Mouse (Mus musculus): ENCODE measurements around the gene Tanc1. TPM values are rescaled to one million over a fixed set of nuclear protein-coding genes. Genes with fewer than 3 reads are reported as not detected.

The Tanc1 gene
- polyA plus RNA-seq, 1 experiment from 2014 or later: 5.5 TPM

DNA sequence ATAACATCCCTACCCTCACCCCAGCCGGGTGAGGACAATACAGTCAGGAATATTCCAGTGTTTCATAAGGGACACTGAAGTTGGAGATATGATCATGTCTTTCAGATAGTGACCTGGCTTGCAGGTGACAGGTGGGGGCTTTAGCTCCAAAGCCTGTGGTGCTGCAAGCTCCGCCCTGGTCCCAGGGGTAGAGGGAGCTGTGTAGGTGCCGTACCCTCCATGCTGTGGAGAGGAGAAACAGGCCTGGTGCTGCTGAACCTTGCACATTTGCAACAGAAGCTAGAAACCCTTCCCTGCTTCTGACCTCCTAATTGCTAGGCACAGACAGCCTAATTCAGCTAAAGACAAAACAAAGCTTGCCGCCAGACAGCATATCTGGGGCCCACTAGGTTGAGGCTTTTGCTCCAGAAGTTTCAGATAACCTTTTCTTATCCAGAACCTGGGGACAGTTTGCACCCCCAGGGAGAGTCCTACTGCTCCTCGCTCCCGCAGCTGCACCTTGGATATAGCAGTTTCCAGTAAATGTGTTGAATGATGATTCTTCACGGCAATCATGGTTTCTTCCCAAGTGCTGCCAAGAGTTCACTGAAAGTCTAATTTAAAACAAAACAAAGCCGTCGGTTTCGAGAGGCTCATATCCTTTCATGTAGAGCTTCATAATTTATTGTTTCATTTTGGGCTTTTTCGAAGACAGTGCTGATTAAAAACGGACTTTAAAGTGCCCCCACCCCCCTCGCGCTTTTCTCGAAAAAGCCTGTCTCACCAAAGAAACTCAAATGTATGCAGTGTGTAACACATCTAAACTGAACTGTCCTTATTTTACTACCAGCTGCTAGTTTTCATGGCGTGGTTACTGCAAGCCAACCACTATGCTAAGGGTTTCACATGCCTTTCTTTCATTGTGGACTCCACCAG, 49.3 kb downstream of the Tanc1 start:
- Histone ChIP-seq H3K27me3 (peaks cover 47% of the 10 kb centered on the region), H3K36me3 (no peaks in the 10 kb centered on the region), H3K4me3 (replicated peaks) (no peak overlapping the region), H3K9me3 (no peaks in the 10 kb centered on the region), H3K9ac (replicated peaks) (no peak overlapping the region), H3K4me2 (replicated peaks) (no peak overlapping the region), H3K27ac (no peak overlapping the region), H3K4me1 (replicated peaks) (peaks cover 8% of the 10 kb centered on the region)
- WGBS: 73% methylated on average over 16 of the region's 16 CpGs
- no peak for ATAC-seq

DNA sequence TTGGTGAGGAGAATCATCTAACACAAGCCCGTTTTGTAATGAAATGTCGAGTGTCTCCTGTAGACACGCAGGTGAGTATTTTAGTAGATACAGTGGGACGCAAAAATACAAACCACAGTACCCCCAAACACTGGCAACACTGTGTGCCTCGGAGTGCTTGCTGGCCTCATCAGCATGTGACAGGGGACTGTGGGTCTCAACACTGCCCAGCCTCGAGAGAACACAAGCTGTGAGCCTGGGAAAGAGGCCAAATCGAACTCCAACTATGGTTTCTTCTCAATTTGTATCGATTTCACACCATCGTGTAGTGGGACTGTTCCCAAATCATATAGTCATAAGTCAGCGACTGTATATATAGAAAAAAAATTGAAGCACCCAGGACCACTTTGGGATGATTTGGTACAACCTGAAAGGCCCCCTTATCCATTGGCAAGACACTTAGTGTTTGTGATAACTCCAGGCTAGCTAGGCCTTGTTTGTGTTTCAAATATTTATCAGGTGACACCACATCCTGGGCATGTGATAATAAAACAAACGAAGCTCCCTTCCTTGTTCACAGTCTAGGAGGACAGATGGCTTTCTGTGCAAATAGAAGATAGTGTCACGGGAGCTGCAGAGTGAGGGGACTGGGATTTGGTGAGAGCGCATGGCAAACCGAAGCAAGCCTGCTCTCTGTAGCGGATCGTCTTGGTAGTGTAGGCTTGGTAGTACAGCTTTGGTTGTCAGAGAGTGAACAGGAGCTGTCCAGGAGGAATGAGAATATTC, 53.1 kb downstream of the Tanc1 start:
- H3K9ac ChIP-seq (replicated peaks): no peak overlapping the region
- H3K36me3 ChIP-seq: no peaks in the 10 kb centered on the region
- H3K9me3 ChIP-seq: no peaks in the 10 kb centered on the region
- no peak overlapping the region for H3K4me2 ChIP-seq (replicated peaks)
- peaks cover 8% of the 10 kb centered on the region for H3K4me1 ChIP-seq (replicated peaks)
- no peak overlapping the region for H3K27ac ChIP-seq
- H3K4me3 ChIP-seq (replicated peaks): no peak overlapping the region
- WGBS: 83% methylated on average over 16 of the region's 16 CpGs
- H3K27me3 ChIP-seq: peaks cover 25% of the 10 kb centered on the region
- ATAC-seq: no peak

DNA sequence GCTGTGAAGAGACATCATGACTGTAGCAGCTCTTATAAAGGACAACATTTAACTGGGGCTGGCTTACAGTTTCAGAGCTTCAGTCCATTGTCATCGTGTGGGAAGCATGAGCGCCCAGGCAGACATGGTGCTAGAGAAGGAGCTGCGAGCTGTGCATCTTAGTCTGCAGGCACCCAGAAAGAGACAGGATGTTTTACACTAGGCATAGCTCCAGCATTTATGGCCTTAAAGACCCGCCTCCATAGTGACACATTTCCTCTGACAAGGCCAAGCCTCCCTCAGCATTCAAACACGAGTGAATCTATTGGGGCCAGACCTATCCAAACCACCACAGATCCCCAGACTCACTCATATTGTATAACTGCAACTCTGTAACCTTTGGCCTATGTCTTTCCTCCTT, 54.7 kb downstream of the Tanc1 start:
- Histone ChIP-seq H3K4me1 (replicated peaks) (no peaks in the 10 kb centered on the region), H3K4me3 (replicated peaks) (no peak overlapping the region), H3K27ac (no peak overlapping the region), H3K36me3 (no peaks in the 10 kb centered on the region), H3K27me3 (peaks cover 13% of the 10 kb centered on the region), H3K4me2 (replicated peaks) (no peak overlapping the region), H3K9ac (replicated peaks) (no peak overlapping the region), H3K9me3 (no peaks in the 10 kb centered on the region)
- no peak for ATAC-seq
- 87% methylated on average over 5 of the region's 5 CpGs for WGBS

- WGBS: 70% methylated on average over 15 of the region's 15 CpGs
- ATAC-seq: no peak
These were observed 58.5 kb downstream of the Tanc1 start for GRCm38 (mm10) chr2:59670087-59671060.

DNA sequence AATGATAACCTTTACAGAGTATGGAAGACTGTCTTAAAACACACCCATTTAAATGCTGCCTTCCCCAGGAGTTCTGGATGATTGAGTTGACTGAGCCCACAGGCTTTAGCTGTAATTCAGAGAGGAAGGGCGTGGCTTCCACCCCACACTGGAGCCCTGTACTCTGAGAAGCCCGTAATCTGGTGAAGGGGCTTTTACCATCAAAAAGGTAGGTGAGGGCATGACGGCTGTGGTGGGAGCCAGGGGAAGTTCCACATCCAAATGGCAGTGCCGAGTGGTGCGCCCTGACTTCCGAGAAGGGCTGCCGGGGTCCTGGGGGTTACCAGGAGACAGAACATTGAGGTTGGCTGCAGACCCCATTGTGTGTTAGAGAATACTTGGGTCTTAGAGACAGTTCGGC, 59.8 kb downstream of the Tanc1 start:
- no peaks in the 10 kb centered on the region; the same call in 1 of the 2 replicates for H3K4me1 ChIP-seq (replicated peaks)
- no peak overlapping the region for H3K4me2 ChIP-seq (replicated peaks)
- H3K36me3 ChIP-seq: no peaks in the 10 kb centered on the region
- no peak for ATAC-seq
- H3K9ac ChIP-seq (replicated peaks): no peak overlapping the region
- peaks cover 6% of the 10 kb centered on the region; the same call in 1 of the 2 replicates for H3K27me3 ChIP-seq
- H3K4me3 ChIP-seq (replicated peaks): no peak overlapping the region
- whole genome bisulfite sequencing: 55% methylated on average over 8 of the region's 8 CpGs
- no peak overlapping the region for H3K27ac ChIP-seq
- no peaks in the 10 kb centered on the region for H3K9me3 ChIP-seq

More at GRCm38 (mm10) chr2:59670087-59671060, 58.5 kb downstream of the Tanc1 start:
- Histone ChIP-seq H3K36me3 (no peaks in the 10 kb centered on the region), H3K27me3 (peaks cover 6% of the 10 kb centered on the region; the same call in 1 of the 2 replicates), H3K4me2 (replicated peaks) (no peak overlapping the region), H3K9me3 (no peaks in the 10 kb centered on the region), H3K9ac (replicated peaks) (no peak overlapping the region), H3K4me3 (replicated peaks) (no peak overlapping the region), H3K27ac (no peak overlapping the region), H3K4me1 (replicated peaks) (no peaks in the 10 kb centered on the region; the same call in 1 of the 2 replicates)

GRCm38 (mm10) chr2:59672086-59672485, 60.2 kb downstream of the Tanc1 start:
- H3K4me2 ChIP-seq (replicated peaks): no peak overlapping the region
- no peak overlapping the region for H3K27ac ChIP-seq
- WGBS: 20% methylated on average over 4 of the region's 4 CpGs
- H3K4me1 ChIP-seq (replicated peaks): no peaks in the 10 kb centered on the region; the same call in 1 of the 2 replicates
- no peak overlapping the region for H3K9ac ChIP-seq (replicated peaks)
- no peaks in the 10 kb centered on the region for H3K9me3 ChIP-seq
- no peaks in the 10 kb centered on the region for H3K36me3 ChIP-seq
- no peak for ATAC-seq
- H3K4me3 ChIP-seq (replicated peaks): no peak overlapping the region
- peaks cover 6% of the 10 kb centered on the region; the same call in 1 of the 2 replicates for H3K27me3 ChIP-seq

- 31% methylated on average over 8 of the region's 8 CpGs for WGBS
These were observed 60.8 kb downstream of the Tanc1 start for GRCm38 (mm10) chr2:59672686-59673085.

DNA sequence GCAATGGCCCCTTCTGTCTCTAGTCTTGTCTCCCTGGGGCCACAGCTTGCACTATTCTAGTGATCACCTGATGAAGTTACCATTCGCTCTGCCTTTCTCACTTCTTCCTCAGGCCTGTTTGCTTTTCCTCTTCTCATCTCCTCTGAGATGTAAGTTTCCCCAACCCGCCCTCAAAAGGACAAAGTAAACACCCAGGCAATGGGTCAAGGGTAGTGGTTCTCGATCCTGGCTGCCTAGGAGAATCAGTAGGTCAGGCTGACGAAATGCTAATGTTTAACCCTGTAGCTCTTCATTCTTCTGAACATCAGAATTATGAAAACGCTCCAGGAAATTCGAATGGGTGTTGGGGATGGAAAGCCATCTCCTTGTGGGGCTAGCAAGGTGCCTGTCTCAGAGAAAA, 61.5 kb downstream of the Tanc1 start:
- no peak overlapping the region for H3K4me3 ChIP-seq (replicated peaks)
- no peak overlapping the region for H3K4me2 ChIP-seq (replicated peaks)
- ATAC-seq: no peak
- H3K27me3 ChIP-seq: no peaks in the 10 kb centered on the region
- no peaks in the 10 kb centered on the region for H3K36me3 ChIP-seq
- no peak overlapping the region for H3K27ac ChIP-seq
- H3K4me1 ChIP-seq (replicated peaks): no peaks in the 10 kb centered on the region; the same call in 1 of the 2 replicates
- no peaks in the 10 kb centered on the region for H3K9me3 ChIP-seq
- no peak overlapping the region for H3K9ac ChIP-seq (replicated peaks)
- 92% methylated on average over 6 of the region's 6 CpGs for WGBS

More at GRCm38 (mm10) chr2:59672686-59673085, 60.8 kb downstream of the Tanc1 start:
- no peak for ATAC-seq
- Histone ChIP-seq H3K36me3 (no peaks in the 10 kb centered on the region), H3K27me3 (no peaks in the 10 kb centered on the region), H3K4me1 (replicated peaks) (no peaks in the 10 kb centered on the region; the same call in 1 of the 2 replicates), H3K9me3 (no peaks in the 10 kb centered on the region), H3K9ac (replicated peaks) (no peak overlapping the region), H3K4me2 (replicated peaks) (no peak overlapping the region), H3K4me3 (replicated peaks) (no peak overlapping the region), H3K27ac (no peak overlapping the region)

DNA sequence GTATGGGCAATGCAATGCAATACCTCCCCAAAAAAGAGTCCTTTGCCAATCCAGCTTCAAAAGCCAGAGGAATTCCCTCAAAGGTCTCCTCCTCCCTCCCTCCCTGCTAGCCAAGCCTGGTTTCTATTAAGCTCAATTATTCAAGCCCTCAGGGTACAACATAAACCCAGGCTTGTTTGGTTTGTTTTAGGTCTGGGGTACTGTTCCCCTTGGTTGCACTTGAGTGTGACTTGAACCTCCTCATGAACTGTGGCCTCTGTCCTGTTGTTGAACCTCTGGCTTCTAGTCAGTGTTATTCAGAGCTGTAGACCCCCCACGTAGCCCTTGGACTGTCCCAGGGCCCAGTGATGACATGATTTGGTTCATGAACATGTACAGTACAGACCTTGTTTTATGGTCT, 62.0 kb downstream of the Tanc1 start:
- H3K27me3 ChIP-seq: no peaks in the 10 kb centered on the region
- H3K9ac ChIP-seq (replicated peaks): no peak overlapping the region
- no peaks in the 10 kb centered on the region; the same call in 1 of the 2 replicates for H3K4me1 ChIP-seq (replicated peaks)
- H3K4me2 ChIP-seq (replicated peaks): no peak overlapping the region
- no peaks in the 10 kb centered on the region for H3K9me3 ChIP-seq
- no peak overlapping the region for H3K27ac ChIP-seq
- no peaks in the 10 kb centered on the region for H3K36me3 ChIP-seq
- no peak overlapping the region for H3K4me3 ChIP-seq (replicated peaks)
- WGBS: 74% methylated on average over 1 of the region's 1 CpGs
- no peak for ATAC-seq

DNA sequence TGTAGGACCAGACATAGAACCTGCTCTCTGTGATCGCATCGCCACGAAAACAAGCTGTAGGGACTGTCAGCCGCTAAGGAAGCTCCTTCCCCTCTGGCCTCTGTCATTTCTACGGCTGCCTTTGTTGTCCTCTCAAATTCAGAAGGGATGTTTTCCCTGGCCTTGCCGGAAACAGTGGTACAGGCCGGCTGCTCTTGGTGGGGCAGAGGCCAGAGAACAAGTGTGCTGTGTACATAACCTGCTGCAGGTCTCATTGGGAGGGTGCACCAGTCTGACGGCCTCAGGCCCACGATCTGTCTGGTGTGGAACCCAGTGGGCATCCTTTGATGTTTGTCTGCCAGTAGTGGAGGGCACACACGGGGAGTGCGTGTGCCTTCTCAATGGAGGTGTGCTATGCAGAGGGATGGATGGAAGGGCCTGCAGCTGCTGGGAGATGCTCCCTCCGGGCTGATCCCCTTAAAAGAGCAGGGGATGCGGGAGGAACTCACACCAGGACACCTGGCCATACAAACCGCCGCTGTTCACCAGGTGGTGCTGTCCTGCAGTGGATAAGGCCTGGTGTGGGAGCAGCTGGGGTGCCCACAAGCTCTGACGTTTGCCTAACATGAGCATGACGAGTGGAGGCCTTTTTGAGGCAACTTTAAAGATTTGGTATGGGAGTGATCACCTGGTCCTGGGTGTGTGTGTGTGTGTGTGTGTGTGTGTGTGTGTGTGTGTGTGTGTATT, 63.6 kb downstream of the Tanc1 start:
- Histone ChIP-seq H3K9me3 (no peaks in the 10 kb centered on the region), H3K27ac (no peak overlapping the region), H3K9ac (replicated peaks) (no peak overlapping the region), H3K27me3 (no peaks in the 10 kb centered on the region), H3K4me1 (replicated peaks) (no peaks in the 10 kb centered on the region; the same call in 1 of the 2 replicates), H3K4me3 (replicated peaks) (no peak overlapping the region), H3K36me3 (no peaks in the 10 kb centered on the region), H3K4me2 (replicated peaks) (no peak overlapping the region)
- ATAC-seq: peak; percentile 14; the same call in 1 of the 2 replicates
- 44% methylated on average over 17 of the region's 17 CpGs for WGBS

DNA sequence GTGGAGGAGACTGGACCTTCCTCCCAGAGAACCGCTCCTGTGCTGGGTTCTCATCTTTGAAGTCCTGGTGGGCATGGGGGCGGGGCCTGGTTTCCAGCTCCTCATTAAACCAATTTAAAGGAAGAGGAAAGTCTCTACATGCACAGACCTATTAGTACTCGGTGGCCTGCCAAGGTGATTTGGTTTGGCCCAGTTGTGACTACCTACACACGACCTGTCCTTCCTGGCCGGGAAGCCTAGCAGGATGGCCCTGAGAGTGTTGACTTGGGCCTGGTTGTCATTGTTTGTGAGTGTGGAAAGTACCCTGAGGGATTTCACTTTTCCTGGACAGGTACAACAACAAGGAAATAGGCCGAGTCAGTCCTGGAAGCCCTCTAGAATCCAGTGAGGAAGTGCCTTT, 64.2 kb downstream of the Tanc1 start:
- Histone ChIP-seq H3K36me3 (no peaks in the 10 kb centered on the region), H3K4me1 (replicated peaks) (no peaks in the 10 kb centered on the region; the same call in 1 of the 2 replicates), H3K27ac (no peak overlapping the region), H3K4me3 (replicated peaks) (no peak overlapping the region), H3K27me3 (no peaks in the 10 kb centered on the region), H3K9me3 (no peaks in the 10 kb centered on the region), H3K4me2 (replicated peaks) (no peak overlapping the region), H3K9ac (replicated peaks) (no peak overlapping the region)
- 85% methylated on average over 6 of the region's 6 CpGs for WGBS
- ATAC-seq: no peak
